Comparison of ENCODE assay signal across 13 mouse cellular contexts in genomic region chr2:102192943-102193820, GRCm38 (mm10). TPM values are rescaled to one million over a fixed set of nuclear protein-coding genes. Genes with fewer than 3 reads are reported as not detected.
DNase-seq lines count a peak whose midpoint lies in the region; ATAC-seq and TF ChIP-seq lines count a peak whose summit lies in the region.
"Had no signal": no experiment of that assay in that cellular context is flagged by ENCODE, and none has a peak within 500 bp of the region (broad histone marks: within the 10 kb centered on the region; RNA-seq: fewer than 3 reads in every experiment).

No protein-coding gene starts in this region.

- H3K36me3 ChIP-seq in limb, embryonic 14.5 days (ENCODE audit: control insufficient read depth, insufficient read depth, low read length) = no peaks in the 10 kb centered on the region
- H3K36me3 ChIP-seq: heart, embryonic 13.5 days; hindbrain, embryonic 15.5 days had no signal

- H3K27ac ChIP-seq in limb, embryonic 14.5 days (replicated peaks; ENCODE audit: low read depth, low read length) = no peak overlapping the region
- H3K27ac ChIP-seq: heart, embryonic 13.5 days; hindbrain, embryonic 15.5 days; kidney, postnatal 0 days had no signal

- H3K4me2 ChIP-seq in limb, embryonic 14.5 days (replicated peaks; ENCODE audit: low read depth, low read length, severe bottlenecking) = no peak overlapping the region
- H3K4me2 ChIP-seq: heart, embryonic 13.5 days; hindbrain, embryonic 15.5 days had no signal

- TF ChIP-seq POLR2A in limb, embryonic 14.5 days (IDR thresholded peaks at IDR 0.05; ENCODE audit: borderline replicate concordance, extremely low read depth, insufficient read depth, insufficient read length) = no peak

- 77% methylated on average over 16 of the region's 16 CpGs for WGBS in limb, embryonic 14.5 days

- H3K4me1 ChIP-seq in limb, embryonic 14.5 days (ENCODE audit: control insufficient read depth, insufficient read depth, low read length) = 0 out of 2 replicates have a peak, but pooled peaks cover 7% of the 10 kb centered on the region

- peak; percentile 68 for ATAC-seq in limb, embryonic 14.5 days (ENCODE audit: low FRiP score, low read depth)
- ATAC-seq: forebrain, embryonic 14.5 days had no signal

- intact Hi-C loops in heart, postnatal 25 days (cut with DNase I) = no loop called here

- H3K9ac ChIP-seq in limb, embryonic 14.5 days (ENCODE audit: low read depth, low read length, severe bottlenecking) = no peak overlapping the region
- H3K9ac ChIP-seq: heart, embryonic 13.5 days; hindbrain, embryonic 15.5 days had no signal

- no peaks in the 10 kb centered on the region for H3K9me3 ChIP-seq in limb, embryonic 14.5 days (ENCODE audit: control insufficient read depth, low read length)
- H3K9me3 ChIP-seq: heart, embryonic 13.5 days; hindbrain, embryonic 15.5 days had no signal

- DNase-seq in adrenal gland, adult 2 months = peak; percentile 69
- DNase-seq in adrenal gland, adult 18-20 months (ENCODE audit: low spot score in 2 of 2) = no peak
- DNase-seq in adipocyte (ENCODE audit: low spot score) = peak; percentile 62
- peak; percentile 52 to 67 for DNase-seq in cerebellum, postnatal 14 days
- DNase-seq in limb, embryonic 14.5 days (ENCODE audit: low spot score) = peak; percentile 49
- DNase-seq in spleen, postnatal 10 days (ENCODE audit: low spot score in 2 of 2) = no peak
- no peak for DNase-seq in thymus, postnatal 14 days
- no peak for DNase-seq in heart, postnatal 25 days (ENCODE audit: low spot score)
- DNase-seq: B cell, adult 2 months had no signal

- no peaks in the 10 kb centered on the region for H3K27me3 ChIP-seq in limb, embryonic 14.5 days (ENCODE audit: control insufficient read depth, insufficient read depth, low read length)
- H3K27me3 ChIP-seq: heart, embryonic 13.5 days; hindbrain, embryonic 15.5 days had no signal

- no peak overlapping the region for H3K4me3 ChIP-seq in limb, embryonic 14.5 days (replicated peaks; ENCODE audit: low read length)
- H3K4me3 ChIP-seq: heart, embryonic 13.5 days; hindbrain, embryonic 15.5 days had no signal

RNA-seq across cellular contexts. Expression of gene Ldlrad3, which starts 7.0 kb away (rescaled TPM):
- total RNA-seq in adrenal gland, adult 2 months (2021) = 1 to 10 TPM; 7.8 to 9.5 TPM
- polyA plus RNA-seq in adrenal gland, adult 2 months (2012; rRNA removed) = 4.3 and 4.9 TPM in 2 replicates
- total RNA-seq in adrenal gland, adult 18-20 months (2021) = 1 to 10 TPM; 6.9 to 7.5 TPM
- polyA plus RNA-seq in limb, embryonic 14.5 days (2012; rRNA removed) = 45.1 and 53.4 TPM in 2 replicates
- 49.7 and 58.0 TPM in 2 replicates for polyA plus RNA-seq in limb, embryonic 14.5 days (2014; fragmentation: Nextera tagmentation; extraction: Ambion mirVana)
- 1 to 10 TPM; 3.8 to 4.5 TPM for total RNA-seq in heart, postnatal 25 days (2021)

Comparison
In these comparisons a context has a peak if more than half of its experiments do, and no peak if none do; other contexts are left out.
1. DNase-seq: peak in adrenal gland, adult 2 months (single experiment), adipocyte (single experiment), cerebellum, postnatal 14 days (2 of 2) and limb, embryonic 14.5 days (single experiment); none in adrenal gland, adult 18-20 months (0 of 2), spleen, postnatal 10 days (0 of 2), thymus, postnatal 14 days (single experiment) and heart, postnatal 25 days (single experiment).